Mouse (Mus musculus): ENCODE measurements around the gene Crim1.

DNA sequence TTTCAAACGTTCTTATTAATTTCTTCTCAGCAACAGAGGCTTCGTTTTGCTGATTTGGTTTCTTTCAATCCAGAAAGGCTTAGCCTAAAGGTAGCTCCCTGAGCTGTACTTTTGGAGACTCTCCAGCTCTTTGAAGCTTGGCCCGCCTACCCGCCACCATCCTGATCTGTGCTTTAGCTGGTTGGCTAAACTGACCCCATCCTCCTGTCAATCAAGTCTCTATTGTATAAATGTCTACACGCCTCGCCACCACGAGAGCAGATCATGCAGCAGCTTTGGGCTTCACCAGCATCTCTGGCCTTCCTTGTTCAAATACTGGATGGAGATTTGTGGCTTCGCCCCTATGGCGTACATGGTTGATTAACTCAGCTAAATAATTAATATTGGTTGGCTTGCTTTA lies 108.2 kb downstream of the Crim1 start:
- TF ChIP-seq EP300 (IDR thresholded peaks at IDR 0.05; ENCODE audit: insufficient read depth, low read depth, low read length), result no peak
- no peak for TF ChIP-seq CTCF (IDR thresholded peaks at IDR 0.05; ENCODE audit: low read depth, low read length)
- no peak for TF ChIP-seq POLR2A (IDR thresholded peaks at IDR 0.05; ENCODE audit: insufficient read depth, low read length)
